Mouse (Mus musculus) embryonic facial prominence, embryonic 12.5 days (tissue): ENCODE measurements around the gene Ldlrad2. TPM values are rescaled to one million over a fixed set of nuclear protein-coding genes. Genes with fewer than 3 reads are reported as not detected.

ENCODE experiments used
- ATAC-seq: fragments of 200-750 bp; cut with Nextera tagmentation; 2 replicates; pipeline ENCODE4 v1.8.0; 2017; ENCODE audit not compliant: insufficient number of reproducible peaks, insufficient read depth, low FRiP score, low TSS enrichment
- H3K27ac ChIP-seq: fragments of 300-500 bp; sonication (generic); 2 replicates; pipeline ENCODE4 v1.5.1; 2016; ENCODE audit warnings: mild to moderate bottlenecking
- H3K27me3 ChIP-seq: fragments of 300-500 bp; sonication (generic); 2 replicates; pipeline ENCODE4 v1.6.1; 2016; ENCODE audit warnings: mild to moderate bottlenecking, moderate library complexity
- H3K36me3 ChIP-seq: fragments of 300-500 bp; sonication (generic); 2 replicates; pipeline ENCODE4 v1.6.1; 2016; ENCODE audit warnings: mild to moderate bottlenecking
- H3K4me1 ChIP-seq: fragments of 300-500 bp; sonication (generic); 2 replicates; pipeline ENCODE4 v1.6.1; 2016
- H3K4me2 ChIP-seq: fragments of 300-500 bp; sonication (generic); replicated peaks from 2 replicates; pipeline ENCODE4 v1.6.1; 2016; ENCODE audit warnings: mild to moderate bottlenecking, moderate library complexity
- H3K4me3 ChIP-seq: fragments of 300-500 bp; sonication (generic); 2 replicates; pipeline ENCODE4 v1.5.1; 2016; ENCODE audit warnings: mild to moderate bottlenecking
- H3K9ac ChIP-seq: fragments of 300-500 bp; sonication (generic); 2 replicates; pipeline ENCODE4 v1.6.1; 2016; ENCODE audit warnings: mild to moderate bottlenecking, moderate library complexity
- H3K9me3 ChIP-seq: fragments of 300-500 bp; sonication (generic); 2 replicates; pipeline ENCODE4 v1.6.1; 2016; ENCODE audit warnings: mild to moderate bottlenecking, moderate library complexity
- WGBS: fragments of 180-500 bp; shearing (Covaris S2); methylation state at CpG from one replicate; pipeline ENCODE4 v1.1.7; 2016; 5-methylcytosine and 5-hydroxymethylcytosine counted together
- microRNA-seq: library from miRNA; unstranded; fragments of <30 nt; microRNA quantifications from one replicate; pipeline ENCODE4, GENCODE M21; 2017
- polyA plus RNA-seq: library from polyadenylated mRNA; unstranded; fragments of >200 nt; fragmentation: Nextera tagmentation; extraction: Ambion mirVana; gene quantifications from 2 replicates; pipeline ENCODE4 v1.2.1, GENCODE M21; 2016

The Ldlrad2 gene
- polyA plus RNA-seq, 1 experiment from 2014 or later, result not detected

DNA sequence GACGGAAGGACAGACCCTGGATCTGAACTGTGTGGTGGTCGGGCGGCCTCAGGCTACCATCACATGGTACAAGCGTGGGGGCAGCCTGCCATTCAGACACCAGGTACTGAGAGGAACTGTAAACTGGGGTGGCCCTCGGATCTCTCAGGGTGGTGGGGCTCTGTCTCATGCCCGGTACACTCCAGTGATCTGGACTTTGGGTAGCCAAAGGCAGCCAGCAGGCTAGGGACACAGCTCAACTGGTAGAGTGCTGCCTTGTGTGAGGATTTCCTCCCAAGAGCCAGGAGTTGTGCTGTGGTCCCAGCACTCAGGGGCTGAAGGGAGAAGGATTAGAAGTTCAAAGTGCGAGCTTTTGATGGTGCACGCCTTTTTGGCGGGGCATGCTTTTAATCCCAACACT is 28.8 kb downstream of the Ldlrad2 start:
- Histone ChIP-seq H3K4me1 (no peaks in the 10 kb centered on the region), H3K27ac (no peak overlapping the region), H3K9me3 (no peaks in the 10 kb centered on the region), H3K27me3 (no peaks in the 10 kb centered on the region), H3K36me3 (peaks cover 87% of the 10 kb centered on the region), H3K4me2 (no peak overlapping the region), H3K4me3 (no peak overlapping the region), H3K9ac (no peak overlapping the region)
- WGBS, result 92% methylated on average over 9 of the region's 9 CpGs
- no peak for ATAC-seq

DNA sequence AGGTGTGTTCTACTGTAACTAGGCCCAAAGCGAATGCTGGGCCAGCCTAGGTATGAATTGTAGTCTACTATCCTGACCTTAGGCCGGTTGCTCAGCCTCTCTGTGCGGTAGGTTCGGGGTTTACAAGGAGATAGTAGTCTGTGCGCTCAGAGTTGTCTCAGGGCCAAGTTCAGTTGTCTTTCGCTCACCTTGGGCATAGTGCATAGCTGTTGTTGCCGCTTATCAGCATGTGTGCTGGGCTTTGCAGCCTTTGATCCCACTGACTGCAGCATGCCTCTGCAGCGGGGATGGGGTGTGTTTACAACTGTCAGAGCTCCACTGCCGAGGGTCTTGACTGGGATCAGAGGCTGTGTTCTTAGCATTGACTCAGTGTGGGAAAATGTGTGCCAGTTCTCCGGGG is 31.4 kb downstream of the Ldlrad2 start:
- Histone ChIP-seq H3K4me1 (no peaks in the 10 kb centered on the region), H3K27me3 (no peaks in the 10 kb centered on the region), H3K36me3 (peaks cover 94% of the 10 kb centered on the region), H3K9me3 (no peaks in the 10 kb centered on the region), H3K4me3 (no peak overlapping the region), H3K4me2 (no peak overlapping the region), H3K27ac (no peak overlapping the region), H3K9ac (no peak overlapping the region)
- 95% methylated on average over 10 of the region's 10 CpGs for WGBS
- no peak for ATAC-seq

- no peak for ATAC-seq
- Histone ChIP-seq H3K9me3 (no peaks in the 10 kb centered on the region), H3K36me3 (peaks cover 93% of the 10 kb centered on the region), H3K4me2 (no peak overlapping the region), H3K4me1 (no peaks in the 10 kb centered on the region), H3K9ac (no peak overlapping the region), H3K27ac (no peak overlapping the region), H3K27me3 (no peaks in the 10 kb centered on the region), H3K4me3 (no peak overlapping the region)
- 67% methylated on average over 14 of the region's 14 CpGs for WGBS
Measured at GRCm38 (mm10) chr4:137540356-137540755, 34.0 kb downstream of the Ldlrad2 start.

GRCm38 (mm10) chr4:137527872-137528271 is 46.5 kb downstream of the Ldlrad2 start:
- Histone ChIP-seq H3K36me3 (peaks cover 65% of the 10 kb centered on the region), H3K4me2 (no peak overlapping the region), H3K27ac (no peak overlapping the region), H3K9ac (no peak overlapping the region), H3K9me3 (no peaks in the 10 kb centered on the region), H3K27me3 (no peaks in the 10 kb centered on the region), H3K4me3 (no peak overlapping the region), H3K4me1 (no peaks in the 10 kb centered on the region)
- 89% methylated on average over 6 of the region's 6 CpGs for whole genome bisulfite sequencing
- ATAC-seq, result no peak

GRCm38 (mm10) chr4:137527368-137527767 is 47.0 kb downstream of the Ldlrad2 start:
- Histone ChIP-seq H3K27ac (no peak overlapping the region), H3K9ac (no peak overlapping the region), H3K9me3 (no peaks in the 10 kb centered on the region), H3K4me1 (no peaks in the 10 kb centered on the region), H3K27me3 (no peaks in the 10 kb centered on the region), H3K4me2 (no peak overlapping the region), H3K4me3 (no peak overlapping the region), H3K36me3 (peaks cover 70% of the 10 kb centered on the region)
- ATAC-seq, result no peak
- 74% methylated on average over 4 of the region's 4 CpGs for WGBS

DNA sequence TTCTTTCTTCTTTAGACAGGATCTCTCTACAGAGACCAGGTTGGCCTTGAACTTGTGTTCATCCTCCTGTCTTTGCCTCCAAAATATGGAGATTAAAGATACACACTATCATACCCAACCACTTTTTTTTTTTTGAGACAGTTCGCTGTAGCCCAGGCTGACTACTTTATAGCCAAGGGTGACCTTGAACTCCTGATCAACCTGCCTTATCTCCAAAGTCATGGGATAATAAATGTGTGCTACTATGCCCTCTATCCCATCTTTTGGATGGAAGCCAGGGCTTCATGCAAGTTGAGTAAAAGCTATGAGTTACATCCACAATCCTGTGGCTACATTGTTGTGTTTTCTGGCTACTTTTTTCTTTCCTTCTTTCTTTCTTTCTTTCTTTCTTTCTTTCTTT is 48.9 kb downstream of the Ldlrad2 start:
- Histone ChIP-seq H3K27ac (no peak overlapping the region), H3K9ac (no peak overlapping the region), H3K27me3 (no peaks in the 10 kb centered on the region), H3K9me3 (no peaks in the 10 kb centered on the region), H3K4me2 (no peak overlapping the region), H3K4me1 (no peaks in the 10 kb centered on the region), H3K36me3 (peaks cover 78% of the 10 kb centered on the region), H3K4me3 (no peak overlapping the region)
- no peak for ATAC-seq
- WGBS, result 94% methylated on average over 1 of the region's 1 CpGs

Small RNA genes lying within 50 kb of the gene (microRNA-seq; reads per million reads assigned to microRNA genes)
- 3.1 reads per million, percentile 13 among the genes with 10 or more reads in this experiment for gene Mir7018

Other genes starting within 250 kb of the Ldlrad2 start
- 651 and 669 TPM in 2 replicates for gene Cdc42, start 216.8 kb downstream of the Ldlrad2 start, polyA plus RNA-seq
- gene Cela3a, start 164.8 kb downstream of the Ldlrad2 start, polyA plus RNA-seq, result not detected in 2 replicates
- not detected in 2 replicates for gene Cela3b, start 144.0 kb downstream of the Ldlrad2 start, polyA plus RNA-seq
- not detected in 2 replicates for gene 1700013G24Rik, start 121.3 kb downstream of the Ldlrad2 start, polyA plus RNA-seq
- gene Hspg2, start 105.8 kb downstream of the Ldlrad2 start, polyA plus RNA-seq, result 19.0 and 19.7 TPM in 2 replicates
- gene Usp48, start 19.2 kb upstream of the Ldlrad2 start, polyA plus RNA-seq, result 89.0 and 90.5 TPM in 2 replicates
- gene Rap1gap, start 90.2 kb upstream of the Ldlrad2 start, polyA plus RNA-seq, result 15.1 and 16.3 TPM in 2 replicates
- gene Alpl, start 221.8 kb upstream of the Ldlrad2 start, polyA plus RNA-seq, result 23.0 and 23.7 TPM in 2 replicates